Mouse (Mus musculus) embryo, embryonic 10.5 days (tissue): Measurements from ENCODE around the gene Pex16.
A peak's percentile ranks its signal among the peaks of the same experiment; 100 is the strongest.

Source experiments
- DNase-seq: peaks from one replicate; pipeline ENCODE4 v3.0.0-alpha.2; 2015; ENCODE audit warnings: low spot score

The Pex16 gene

DNA sequence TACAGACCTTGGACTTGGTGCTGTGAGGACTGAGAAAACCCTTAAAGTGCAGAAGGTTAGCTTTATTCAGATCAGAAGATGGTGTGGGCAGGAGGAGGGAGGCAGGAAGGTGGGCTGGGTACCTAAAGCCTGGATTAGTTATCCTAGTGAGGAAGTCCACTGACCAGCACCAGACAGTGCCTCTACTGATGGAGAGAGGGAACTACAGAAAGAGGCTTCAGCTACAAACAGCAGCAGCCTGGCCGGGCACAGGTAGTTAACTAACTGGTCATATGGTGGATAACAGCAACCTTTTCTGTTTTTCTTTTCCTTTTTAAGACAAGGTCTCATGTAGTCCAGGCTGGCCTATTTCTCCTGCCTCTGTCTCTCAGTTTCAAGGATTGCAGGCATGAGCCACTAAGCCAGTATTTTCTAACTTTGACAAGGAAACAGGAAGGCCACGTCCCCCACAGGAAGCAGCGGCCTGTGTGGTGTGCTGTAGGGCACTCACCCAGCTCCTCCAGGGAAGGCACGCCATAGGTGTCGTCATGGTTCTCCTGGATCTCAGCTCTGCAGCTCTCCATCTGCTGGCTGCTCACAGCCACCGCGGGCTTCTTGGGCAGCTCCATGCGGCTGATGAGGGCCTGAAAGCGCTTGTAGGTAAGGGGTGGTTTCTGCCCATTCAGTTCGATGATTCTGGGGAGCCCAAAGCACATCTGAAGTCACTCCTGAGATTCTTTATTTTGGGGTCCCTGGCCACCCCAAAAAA is 48.1 kb downstream of the Pex16 start:
- DNase-seq = no peak

DNA sequence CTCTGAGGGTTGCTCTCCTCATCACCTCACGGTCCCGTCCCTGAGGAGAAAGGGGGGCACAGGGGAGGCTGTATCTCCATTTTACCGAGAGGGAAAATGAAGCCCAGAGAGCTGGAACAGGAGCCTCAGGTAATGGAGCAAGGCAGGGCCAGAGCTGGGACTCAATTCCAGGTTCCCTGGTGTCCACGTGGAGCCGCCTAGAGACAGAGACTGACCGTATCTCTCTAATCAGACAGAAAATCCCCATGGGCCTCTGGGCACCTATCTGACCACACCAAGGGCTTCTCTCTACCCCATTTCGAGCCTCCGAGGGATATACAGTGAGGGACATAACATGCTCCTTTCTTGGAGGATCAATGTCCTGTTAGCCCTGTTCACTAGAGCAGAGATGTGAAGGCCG is 48.7 kb downstream of the Pex16 start:
- no peak for DNase-seq

DNA sequence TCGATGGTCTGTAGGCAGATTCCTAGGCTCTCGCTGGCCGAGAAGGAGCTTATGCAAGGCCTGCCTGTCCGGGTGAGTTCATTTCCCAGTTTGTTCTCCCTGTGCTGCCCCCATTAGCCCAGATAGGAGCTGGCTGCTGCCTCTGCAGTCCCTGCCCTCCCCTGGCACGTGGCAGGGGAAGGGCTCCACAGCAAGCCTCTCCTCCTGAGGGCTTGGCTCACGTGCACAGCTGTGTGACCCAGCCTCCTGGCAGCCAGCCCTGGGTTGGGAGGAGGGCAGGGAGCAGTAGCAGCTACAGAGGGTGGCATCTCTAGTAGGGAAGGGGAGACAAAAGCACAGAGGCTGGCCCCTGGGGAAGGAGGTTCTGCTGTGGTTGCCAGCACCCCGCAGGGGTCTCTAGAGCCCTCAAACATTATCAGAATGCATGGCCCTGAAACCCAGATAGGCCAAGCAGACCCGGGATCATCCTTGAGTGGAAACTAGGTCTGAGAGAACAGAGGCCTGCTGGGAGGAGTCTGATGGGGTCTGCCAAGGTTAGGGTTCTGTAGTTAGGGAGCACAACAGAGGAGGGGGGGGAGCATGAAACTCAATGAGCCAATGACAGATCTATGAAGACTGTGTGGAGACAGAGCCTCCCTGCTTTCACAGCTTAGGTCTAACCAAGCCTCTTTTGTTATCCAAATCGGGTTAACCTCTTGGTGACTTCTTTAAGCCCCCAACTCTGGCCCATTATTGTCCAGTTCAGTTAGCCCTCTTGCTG is 49.4 kb downstream of the Pex16 start:
- DNase-seq = no peak

DNA sequence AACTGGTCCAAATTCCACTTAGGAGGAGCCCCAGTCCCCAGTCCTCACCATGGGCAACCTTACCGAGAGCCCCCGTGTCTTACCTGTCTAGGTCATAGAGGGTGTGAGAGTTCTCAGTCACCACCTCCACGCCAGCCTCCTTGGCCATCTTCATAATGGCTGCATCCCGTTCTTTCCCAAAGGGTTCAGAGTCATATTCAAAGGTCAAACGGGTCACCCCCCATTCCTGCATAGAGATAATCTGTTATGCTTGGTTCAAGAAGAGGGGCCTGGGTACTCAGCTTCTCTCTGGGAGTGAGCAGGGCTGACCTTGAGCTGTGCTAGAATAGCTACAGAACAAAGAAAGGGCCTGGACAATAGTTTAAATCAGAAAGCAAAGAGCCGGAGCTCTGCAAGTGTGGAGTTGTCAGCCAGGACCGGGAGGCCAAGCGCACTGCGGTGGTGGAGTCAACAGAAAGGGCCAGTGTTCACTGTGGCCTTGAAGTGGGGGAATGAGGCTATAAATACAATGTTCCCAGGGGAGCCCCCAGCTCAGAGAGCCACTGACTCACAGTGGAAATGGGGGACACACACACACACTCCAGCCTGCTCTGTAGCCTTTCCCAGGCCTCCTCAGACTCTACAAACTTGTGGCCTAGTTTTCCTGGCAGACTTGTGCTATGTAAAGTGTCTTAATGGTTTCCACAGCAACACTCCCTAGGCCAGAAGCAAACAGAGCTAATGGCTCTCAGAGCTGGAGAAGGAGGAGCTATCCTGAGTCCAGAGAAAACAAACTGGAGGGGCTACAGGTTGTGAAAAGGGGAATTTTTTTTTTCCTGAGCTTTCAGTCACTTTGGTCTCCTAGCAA is 50.2 kb downstream of the Pex16 start:
- peak; percentile 75 for DNase-seq

DNA sequence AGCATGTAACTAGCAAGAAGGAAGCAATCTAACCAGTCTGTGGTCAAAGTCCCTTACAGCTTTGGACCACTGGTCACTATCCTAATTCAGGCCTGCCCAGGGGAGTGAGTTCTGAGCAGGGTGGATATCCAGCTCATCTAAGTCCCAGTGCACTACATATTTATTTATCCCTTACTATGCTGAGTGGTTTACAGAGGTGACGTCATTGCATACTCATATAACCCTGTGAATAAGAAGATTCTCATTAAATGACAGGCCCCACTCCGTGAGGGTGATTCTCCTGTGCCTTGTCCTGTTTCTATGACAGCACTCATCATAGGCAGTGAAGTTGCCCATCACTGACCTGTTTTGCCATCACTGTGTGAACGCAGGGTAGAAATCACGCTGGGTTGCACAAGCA is 50.9 kb downstream of the Pex16 start:
- DNase-seq = no peak

DNA sequence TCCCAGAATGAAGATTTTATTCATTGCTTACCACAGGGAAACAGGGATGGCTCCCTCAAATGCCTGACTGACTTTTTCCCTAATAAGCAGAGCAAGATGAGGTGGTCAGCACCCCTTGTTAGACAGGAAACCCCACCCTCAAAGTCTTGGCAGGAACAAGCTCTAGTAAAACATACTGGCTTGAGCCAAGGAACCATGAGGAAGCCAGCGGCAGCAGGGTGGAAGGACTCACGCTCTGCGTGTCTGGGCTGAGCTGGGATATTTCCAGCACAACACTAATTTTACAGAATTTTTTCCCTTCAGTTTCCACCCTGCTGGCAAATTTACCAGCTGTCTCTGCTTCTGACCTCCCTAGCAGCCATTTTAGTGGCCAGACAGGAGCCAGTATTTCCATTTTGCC is 52.0 kb downstream of the Pex16 start:
- no peak for DNase-seq

DNA sequence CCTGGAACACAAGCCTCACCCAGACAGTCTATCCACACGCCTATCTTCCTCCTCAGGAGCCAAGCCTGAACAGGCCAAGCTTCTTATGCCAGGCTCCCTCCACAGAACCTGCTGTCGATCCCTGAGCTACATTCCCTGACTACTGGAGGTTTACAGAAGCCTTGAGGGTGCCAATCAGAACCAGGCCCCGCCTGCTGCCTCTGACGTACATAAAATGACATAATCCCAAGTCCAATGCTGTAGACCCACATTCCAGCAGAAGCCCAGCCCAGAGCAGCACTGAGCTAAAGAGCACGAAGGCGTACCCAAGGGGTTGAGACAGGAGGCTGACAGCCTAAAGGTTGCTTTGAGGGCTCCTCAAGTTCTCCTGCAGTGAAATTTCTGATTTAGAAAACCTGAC is 53.4 kb downstream of the Pex16 start:
- no peak for DNase-seq

DNA sequence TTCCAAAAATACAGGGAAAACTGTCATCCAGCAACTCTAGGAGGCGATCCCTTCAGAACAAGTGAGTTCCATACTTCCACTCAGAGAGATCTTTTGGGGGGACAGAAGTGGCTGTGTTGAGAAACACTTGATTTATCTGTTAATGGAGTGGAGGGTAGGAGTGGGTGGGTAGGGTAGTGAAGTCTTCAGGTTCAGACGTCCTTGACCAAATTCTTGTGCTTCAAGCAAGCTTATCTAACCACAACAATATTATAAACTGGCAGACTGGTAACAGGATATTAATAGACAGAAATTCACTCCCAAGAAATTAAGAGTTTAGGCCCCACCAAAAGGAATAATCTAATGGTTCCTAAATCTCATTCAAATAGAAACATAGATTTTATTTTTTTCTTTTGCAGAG is 55.6 kb downstream of the Pex16 start:
- DNase-seq = no peak
